Mouse (Mus musculus) heart, postnatal 0 days (tissue): ENCODE results near the gene Csde1. TPM values are rescaled to one million over a fixed set of nuclear protein-coding genes. Genes with fewer than 3 reads are reported as not detected.

Experiments used
- ATAC-seq: fragments of 200-750 bp; cut with Nextera tagmentation; 2 replicates; pipeline ENCODE4 v1.8.0; 2017; ENCODE audit warnings: low read depth, moderate number of reproducible peaks, moderate library complexity; ENCODE audit not compliant: insufficient read depth
- DNase-seq: peaks from one replicate; pipeline ENCODE4 v3.0.0-alpha.2; 2016; ENCODE audit warnings: low spot score
- H3K27ac ChIP-seq: fragments of 300-500 bp; sonication (generic); 2 replicates; pipeline ENCODE4 v1.5.1; 2014; ENCODE audit warnings: low read depth, mild to moderate bottlenecking
- H3K27me3 ChIP-seq: fragments of 300-500 bp; sonication (generic); 2 replicates; pipeline ENCODE4 v1.6.1; 2014; ENCODE audit warnings: low read length, mixed read lengths; ENCODE audit not compliant: control insufficient read depth, insufficient read depth
- H3K36me3 ChIP-seq: fragments of 300-500 bp; sonication (generic); replicated peaks from 2 replicates; pipeline ENCODE4 v1.6.1; 2014; ENCODE audit warnings: low read length, mixed read lengths; ENCODE audit not compliant: control insufficient read depth, insufficient read depth
- H3K4me1 ChIP-seq: fragments of 300-500 bp; sonication (generic); 2 replicates; pipeline ENCODE4 v1.6.1; 2014; ENCODE audit warnings: antibody characterized with exemption; ENCODE audit not compliant: control insufficient read depth, insufficient read depth
- H3K4me2 ChIP-seq: fragments of 300-500 bp; sonication (generic); 2 replicates; pipeline ENCODE4 v1.6.1; 2014; ENCODE audit warnings: low read depth, mild to moderate bottlenecking, low read length, moderate library complexity
- H3K4me3 ChIP-seq: fragments of 300-500 bp; sonication (generic); 2 replicates; pipeline ENCODE4 v1.5.1; 2014; ENCODE audit warnings: low read depth, low read length
- H3K9ac ChIP-seq: fragments of 300-500 bp; sonication (generic); replicated peaks from 2 replicates; pipeline ENCODE4 v1.6.1; 2014; ENCODE audit warnings: low read depth, low read length, mixed read lengths
- H3K9me3 ChIP-seq: fragments of 300-500 bp; sonication (generic); replicated peaks from 2 replicates; pipeline ENCODE4 v1.6.1; 2016; ENCODE audit warnings: low read length; ENCODE audit not compliant: control insufficient read depth
- CTCF ChIP-seq: IDR thresholded peaks from 2 replicates; pipeline ENCODE4 v1.5.1; 2016; ENCODE audit warnings: antibody characterized with exemption, control low read depth, low read depth
- EP300 ChIP-seq: IDR thresholded peaks from 2 replicates; pipeline ENCODE4 v1.6.1; 2016; ENCODE audit warnings: antibody characterized with exemption, low read depth
- WGBS: fragments of 180-500 bp; shearing (Covaris S2); extraction: QIAGEN DNeasy Blood & Tissue Kit; methylation state at CpG from one replicate; pipeline ENCODE4 v1.1.7; 2014; 5-methylcytosine and 5-hydroxymethylcytosine counted together
- polyA plus RNA-seq: library from polyadenylated mRNA; unstranded; fragments of >200 nt; fragmentation: Nextera tagmentation; extraction: Ambion mirVana; gene quantifications from 2 replicates; pipeline ENCODE4 v1.2.1, GENCODE M21; 2015
- total RNA-seq: library from RNA; depleted of rRNA; stranded (reverse); fragments of >200 nt; gene quantifications from 2 replicates; pipeline ENCODE4 v1.2.3, GENCODE M21; 2014; ENCODE audit warnings: low replicate concordance

Gene Csde1
- total and polyA plus RNA-seq, 2 experiments from 2014 or later: 229 to 238 TPM

DNA sequence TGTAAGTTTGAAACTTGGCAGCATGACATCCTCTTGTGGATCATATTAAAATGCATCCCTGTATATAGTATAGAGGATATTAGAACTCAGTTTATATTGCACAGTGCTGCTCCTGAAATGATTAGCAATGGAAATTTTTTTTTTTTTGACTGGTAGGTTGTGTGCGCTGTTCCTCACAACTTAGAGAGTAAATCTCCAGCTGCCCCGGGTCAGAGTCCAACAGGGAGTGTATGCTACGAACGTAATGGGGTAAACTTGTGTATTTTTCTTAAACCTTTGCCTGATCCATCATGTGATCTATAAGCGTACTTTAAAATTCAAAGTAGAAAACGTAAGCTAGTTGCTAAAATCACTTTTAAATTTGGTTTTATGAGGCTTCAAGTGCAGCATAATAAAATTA lies 20.1 kb downstream of the Csde1 start:
- no peaks in the 10 kb centered on the region for H3K4me1 ChIP-seq
- H3K9me3 ChIP-seq: no peaks in the 10 kb centered on the region
- no peaks in the 10 kb centered on the region for H3K27me3 ChIP-seq
- no peak overlapping the region for H3K27ac ChIP-seq
- ATAC-seq: no peak
- H3K4me3 ChIP-seq: no peak overlapping the region
- H3K36me3 ChIP-seq: peaks cover 62% of the 10 kb centered on the region
- TF ChIP-seq EP300 (no peak), CTCF (no peak)
- no peak overlapping the region for H3K4me2 ChIP-seq
- no peak overlapping the region for H3K9ac ChIP-seq
- WGBS: 94% methylated on average over 6 of the region's 6 CpGs
- DNase-seq: no peak

- Histone ChIP-seq H3K4me1 (no peaks in the 10 kb centered on the region), H3K36me3 (peaks cover 68% of the 10 kb centered on the region), H3K4me3 (no peak overlapping the region), H3K27ac (no peak overlapping the region), H3K4me2 (no peak overlapping the region), H3K9ac (no peak overlapping the region), H3K9me3 (no peaks in the 10 kb centered on the region), H3K27me3 (no peaks in the 10 kb centered on the region)
- 62% methylated on average over 1 of the region's 1 CpGs for WGBS
- TF ChIP-seq CTCF (no peak), EP300 (no peak)
- no peak for DNase-seq
- ATAC-seq: no peak
Observed at GRCm38 (mm10) chr3:103040861-103041379, 20.7 kb downstream of the Csde1 start.

GRCm38 (mm10) chr3:103056016-103056595 lies 35.9 kb downstream of the Csde1 start:
- H3K4me3 ChIP-seq: no peak overlapping the region
- H3K4me1 ChIP-seq: no peaks in the 10 kb centered on the region
- ATAC-seq (no peak), DNase-seq (no peak)
- 86% methylated on average over 5 of the region's 5 CpGs for WGBS
- peaks cover 65% of the 10 kb centered on the region for H3K36me3 ChIP-seq
- TF ChIP-seq CTCF (no peak), EP300 (no peak)
- no peaks in the 10 kb centered on the region for H3K9me3 ChIP-seq
- no peak overlapping the region for H3K27ac ChIP-seq
- H3K9ac ChIP-seq: no peak overlapping the region
- no peaks in the 10 kb centered on the region for H3K27me3 ChIP-seq
- no peak overlapping the region for H3K4me2 ChIP-seq

- DNase-seq (no peak), ATAC-seq (peak; percentile 28)
- TF ChIP-seq CTCF (no peak), EP300 (no peak)
- Histone ChIP-seq H3K27ac (peak overlapping the region; percentile 89), H3K27me3 (no peaks in the 10 kb centered on the region), H3K4me2 (peak overlapping the region; percentile 61), H3K4me1 (no peaks in the 10 kb centered on the region), H3K36me3 (peaks cover 65% of the 10 kb centered on the region), H3K9ac (peak overlapping the region; percentile 89; the same call in 1 of the 2 replicates), H3K9me3 (no peaks in the 10 kb centered on the region), H3K4me3 (peak overlapping the region; percentile 79)
- 6% methylated on average over 10 of the region's 10 CpGs for WGBS
Observed at GRCm38 (mm10) chr3:103057752-103058151, 37.5 kb downstream of the Csde1 start.

- Histone ChIP-seq H3K4me3 (peak within 1 kb of the TSS; percentile 79), H3K27me3 (no peaks in the 10 kb centered on the region), H3K27ac (peak within 1 kb of the TSS; percentile 89), H3K4me1 (no peaks in the 10 kb centered on the region), H3K36me3 (peaks cover 67% of the 10 kb centered on the region), H3K4me2 (peak within 1 kb of the TSS; percentile 61), H3K9me3 (no peaks in the 10 kb centered on the region), H3K9ac (peak within 1 kb of the TSS; percentile 89)
- TF ChIP-seq EP300 (peak; percentile 83), CTCF (no peak)
- peak; percentile 89 for DNase-seq
- 1% methylated on average over 46 of the region's 46 CpGs for WGBS
- ATAC-seq: peak; percentile 98
Observed at GRCm38 (mm10) chr3:103058207-103059157, 38.3 kb downstream of the Csde1 start, which contains the start of gene Nras. TSS of gene Nras (plus strand) at chr3:103058285.
